Comparison of ENCODE assay signal across 36 mouse cellular contexts in genomic region chr6:121836361-121836760, GRCm38 (mm10). TPM values are rescaled to one million over a fixed set of nuclear protein-coding genes. Genes with fewer than 3 reads are reported as not detected.
"Had no signal": no experiment of that assay in that cellular context is flagged by ENCODE, and none has a peak within 500 bp of the region (broad histone marks: within the 10 kb centered on the region; RNA-seq: fewer than 3 reads in every experiment).

No protein-coding gene starts in this region.

- ATAC-seq: forebrain, embryonic 13.5 days; forebrain, embryonic 14.5 days; forebrain, embryonic 15.5 days; forebrain, embryonic 16.5 days; forebrain, postnatal 0 days had no signal

- H3K4me2 ChIP-seq: embryonic facial prominence, embryonic 12.5 days; embryonic facial prominence, embryonic 13.5 days; embryonic facial prominence, embryonic 15.5 days; forebrain, embryonic 12.5 days; forebrain, embryonic 13.5 days; forebrain, embryonic 15.5 days had no signal

- H3K9me3 ChIP-seq: embryonic facial prominence, embryonic 12.5 days; embryonic facial prominence, embryonic 13.5 days; embryonic facial prominence, embryonic 15.5 days; forebrain, embryonic 12.5 days; forebrain, embryonic 15.5 days had no signal

- H3K4me3 ChIP-seq: embryonic facial prominence, embryonic 10.5 days; embryonic facial prominence, embryonic 12.5 days; embryonic facial prominence, embryonic 13.5 days; embryonic facial prominence, embryonic 15.5 days; erythroblast, embryonic 14.5 days; forebrain, embryonic 10.5 days; forebrain, embryonic 12.5 days; forebrain, embryonic 13.5 days; forebrain, embryonic 15.5 days; gastrocnemius, adult 2 months; heart, adult 2 months had no signal

- H3K27ac ChIP-seq: embryonic facial prominence, embryonic 10.5 days; embryonic facial prominence, embryonic 12.5 days; embryonic facial prominence, embryonic 13.5 days; embryonic facial prominence, embryonic 15.5 days; forebrain, embryonic 10.5 days; forebrain, embryonic 12.5 days; forebrain, embryonic 13.5 days; forebrain, embryonic 15.5 days; gastrocnemius, adult 2 months; heart, adult 2 months had no signal

- H3K4me1 ChIP-seq: embryonic facial prominence, embryonic 10.5 days; embryonic facial prominence, embryonic 12.5 days; embryonic facial prominence, embryonic 13.5 days; embryonic facial prominence, embryonic 15.5 days; forebrain, embryonic 10.5 days; forebrain, embryonic 12.5 days; forebrain, embryonic 13.5 days; forebrain, embryonic 15.5 days had no signal

- H3K36me3 ChIP-seq: embryonic facial prominence, embryonic 10.5 days; embryonic facial prominence, embryonic 12.5 days; embryonic facial prominence, embryonic 13.5 days; embryonic facial prominence, embryonic 15.5 days; forebrain, embryonic 10.5 days; forebrain, embryonic 12.5 days; forebrain, embryonic 15.5 days had no signal

- DNase-seq: cerebellum, adult 8-10 months; cerebellum, adult 9-10 months; cerebellum, adult 9-11 months; cerebellum, postnatal 10 days; cerebellum, postnatal 14 days; cerebellum, postnatal 25 days; cerebellum, postnatal 36 days; embryo, embryonic 11 days; forebrain, postnatal 0 days; gastrocnemius, adult 2 months; gastrocnemius, postnatal 10 days; gastrocnemius, postnatal 14 days; gastrocnemius, postnatal 25 days; gastrocnemius, postnatal 36 days; heart, adult 11 months; heart, adult 18-20 months; heart, adult 2 months had no signal

- H3K27me3 ChIP-seq: embryonic facial prominence, embryonic 12.5 days; embryonic facial prominence, embryonic 13.5 days; embryonic facial prominence, embryonic 15.5 days; forebrain, embryonic 12.5 days; forebrain, embryonic 13.5 days; forebrain, embryonic 15.5 days had no signal

- H3K9ac ChIP-seq: embryonic facial prominence, embryonic 12.5 days; embryonic facial prominence, embryonic 13.5 days; embryonic facial prominence, embryonic 15.5 days; forebrain, embryonic 12.5 days; forebrain, embryonic 13.5 days; forebrain, embryonic 15.5 days; forebrain, postnatal 0 days had no signal

RNA-seq across cellular contexts. Expression of gene Mug1, which starts 2.0 kb away (rescaled TPM):
- total RNA-seq: common myeloid progenitor, adult 5-6 weeks; forebrain, postnatal 0 days; gastrocnemius, adult 2 months; gastrocnemius, postnatal 14 days; gastrocnemius, postnatal 25 days; granulocyte monocyte progenitor cell, adult 5-6 weeks; heart, adult 18-20 months; heart, adult 2 months; heart, adult 8-10 months had no signal
- polyA plus RNA-seq: cortical plate, adult 2 months; embryonic facial prominence, embryonic 10.5 days; embryonic facial prominence, embryonic 11.5 days; embryonic facial prominence, embryonic 12.5 days; embryonic facial prominence, embryonic 13.5 days; embryonic facial prominence, embryonic 14.5 days; embryonic facial prominence, embryonic 15.5 days; erythroblast, embryonic 14.5 days; forebrain, embryonic 10.5 days; forebrain, embryonic 11.5 days; forebrain, embryonic 12.5 days; forebrain, embryonic 13.5 days; forebrain, embryonic 14.5 days; forebrain, embryonic 15.5 days; forebrain, embryonic 16.5 days; forebrain, postnatal 0 days; frontal cortex, adult 2 months; heart, adult 2 months had no signal
